Mouse (Mus musculus) neutrophil, adult 5-6 weeks (primary cell): ENCODE measurements around the gene Snx29. TPM values are rescaled to one million over a fixed set of nuclear protein-coding genes. Genes with fewer than 3 reads are reported as not detected.
A peak's percentile ranks its signal among the peaks of the same experiment; 100 is the strongest.
"Not testable (repeated sequence)": the region's sequence is repeated elsewhere in the genome, so short reads cannot be mapped to it uniquely, and the experiment has no call there.

ENCODE experiments used
- ATAC-seq: fragments of 151-379, 151-347 bp; 2 replicates; pipeline ENCODE4 v1.8.0; 2017; ENCODE audit warnings: mild to moderate bottlenecking, moderate TSS enrichment; ENCODE audit not compliant: insufficient number of reproducible peaks, poor library complexity, low FRiP score, severe bottlenecking; ENCODE audit errors: extremely low read depth
- total RNA-seq: library from RNA; stranded (forward); fragments of 200-1000 nt; gene quantifications from 2 replicates; pipeline ENCODE4 v1.2.3, GENCODE M21; 2017

The Snx29 gene
- 123 and 135 TPM in 2 replicates for total RNA-seq

DNA sequence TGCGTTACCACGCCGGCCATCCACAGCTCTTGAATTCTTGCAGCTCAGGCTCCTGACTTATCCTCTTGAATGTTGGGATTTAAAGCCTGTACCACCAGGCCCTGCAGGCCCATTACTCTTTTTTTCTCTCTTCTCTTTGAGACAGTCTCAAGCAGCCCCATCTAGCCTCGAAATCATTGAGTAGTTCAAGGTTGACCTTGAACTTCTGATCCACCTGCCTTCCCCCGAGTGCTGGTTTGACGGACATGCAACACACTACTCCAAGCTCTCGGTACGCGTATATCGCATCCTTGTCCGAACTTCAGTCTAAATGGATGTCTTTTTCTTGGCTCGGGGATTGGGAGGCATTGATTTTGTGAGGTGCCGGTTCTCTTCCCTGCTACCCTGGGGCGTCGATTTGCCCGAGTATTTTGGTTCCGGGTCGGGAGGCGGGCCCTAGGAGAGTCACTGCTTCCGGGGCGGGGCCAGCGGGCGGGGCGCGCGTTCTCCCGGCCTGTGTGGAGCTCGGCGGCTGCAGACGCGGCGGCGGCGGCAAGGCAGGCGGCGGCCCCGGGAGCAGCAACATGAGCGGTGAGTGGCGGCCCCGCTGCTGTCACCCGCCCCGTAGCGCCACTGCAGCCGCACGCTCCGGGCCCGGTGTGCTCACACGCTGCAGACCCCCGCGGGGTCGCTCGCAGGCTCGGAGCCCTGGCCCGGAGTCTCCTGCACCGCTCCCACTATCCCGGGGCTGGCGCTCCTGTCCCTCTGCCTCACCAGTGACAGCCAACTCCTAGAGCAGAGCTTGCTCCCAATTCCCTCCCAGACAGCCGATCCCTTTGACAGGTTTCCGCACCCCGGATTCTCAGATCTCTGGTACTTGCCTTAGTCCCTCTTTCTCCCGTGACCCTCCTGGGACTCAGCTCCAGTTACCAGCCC, at the start of gene Snx29:
Gene Snx29 (plus strand): TSS at position 500 of the 915 bp plus-strand sequence.
- ATAC-seq, result peak; percentile 91

DNA sequence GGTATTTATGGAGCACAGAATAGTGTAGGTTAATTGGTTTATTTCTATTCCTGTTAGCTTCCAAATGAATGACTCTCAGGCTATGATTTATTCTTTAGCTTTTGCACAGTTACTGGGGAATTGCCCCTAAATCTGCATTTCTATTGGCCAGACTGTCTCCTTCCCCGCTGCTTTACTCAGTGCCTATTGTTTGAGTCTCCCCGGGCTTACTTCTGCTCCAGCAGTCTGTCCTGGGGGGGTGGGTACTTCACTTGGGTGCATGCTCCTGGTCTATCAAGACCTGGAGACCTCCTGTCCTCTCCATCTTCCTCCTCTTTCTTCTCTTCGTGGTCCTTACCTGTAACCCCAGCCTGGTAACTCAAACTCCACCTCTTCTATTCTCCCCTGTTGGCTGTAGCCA, 45.8 kb upstream of the Snx29 start:
- no peak for ATAC-seq

DNA sequence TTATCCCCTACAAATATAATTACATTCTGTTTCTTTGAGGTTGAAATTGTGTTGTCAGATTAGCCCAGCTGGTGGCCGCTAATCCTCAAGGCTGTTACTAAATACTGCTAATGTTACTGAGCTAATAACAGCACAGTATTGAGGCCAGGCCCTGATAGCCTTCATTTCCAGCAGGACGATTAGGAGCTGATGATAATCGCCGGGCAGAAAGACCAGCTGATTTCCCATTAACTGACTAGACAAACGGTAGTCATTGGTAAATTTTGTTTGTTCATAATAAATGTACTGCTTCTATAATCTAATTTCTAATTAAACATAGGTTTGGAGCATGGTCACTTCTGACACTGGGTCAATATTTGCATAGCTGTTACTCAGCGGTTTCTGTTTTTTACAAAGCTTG, 43.9 kb upstream of the Snx29 start:
- no peak for ATAC-seq

GRCm38 (mm10) chr16:11282655-11283232, 40.0 kb upstream of the Snx29 start:
- no peak for ATAC-seq

- no peak for ATAC-seq
Observed at GRCm38 (mm10) chr16:11284881-11285280, 37.8 kb upstream of the Snx29 start.

DNA sequence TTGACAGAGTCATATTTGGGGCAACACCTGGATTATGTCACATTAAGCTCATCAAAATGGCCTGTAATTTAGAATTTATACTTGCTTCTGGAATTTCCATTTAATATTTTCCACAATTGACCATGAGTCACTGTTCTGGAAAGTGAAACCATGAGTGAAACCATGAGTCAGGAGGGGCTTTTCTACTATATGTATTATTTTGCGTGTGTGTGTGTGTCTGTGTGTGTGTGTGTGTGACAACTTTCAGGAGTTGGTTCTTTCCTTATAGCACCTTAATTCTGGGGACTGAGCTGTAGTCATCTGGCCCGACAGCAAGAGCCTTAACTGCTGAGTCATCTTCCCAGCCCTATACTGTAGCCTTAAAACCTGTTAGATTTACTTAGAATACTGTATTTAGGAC, 36.8 kb upstream of the Snx29 start:
- no peak for ATAC-seq

GRCm38 (mm10) chr16:11288873-11289272, 33.8 kb upstream of the Snx29 start:
- not testable (repeated sequence) for ATAC-seq

- not testable (repeated sequence) for ATAC-seq
Observed at GRCm38 (mm10) chr16:11295583-11295982, 27.1 kb upstream of the Snx29 start.

DNA sequence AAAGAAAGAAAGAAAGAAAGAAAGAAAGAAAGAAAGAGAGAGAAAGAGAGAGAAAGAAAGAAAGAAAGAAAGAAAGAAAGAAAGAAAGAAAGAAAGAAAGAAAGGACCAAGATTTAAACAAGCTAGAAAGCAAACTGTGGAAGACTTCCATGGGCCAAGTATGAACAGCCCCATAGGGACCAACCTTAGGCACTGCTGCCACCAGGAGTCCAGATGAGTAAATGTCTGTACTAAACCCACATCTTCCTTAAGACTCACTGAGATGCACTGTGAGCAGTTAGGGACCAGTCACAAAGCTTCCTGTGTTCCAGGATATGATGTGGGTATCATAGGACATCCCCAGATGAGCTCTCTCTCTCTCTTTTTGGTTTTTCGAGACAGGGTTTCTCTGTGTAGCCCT, 25.0 kb upstream of the Snx29 start:
- ATAC-seq, result not testable (repeated sequence)

DNA sequence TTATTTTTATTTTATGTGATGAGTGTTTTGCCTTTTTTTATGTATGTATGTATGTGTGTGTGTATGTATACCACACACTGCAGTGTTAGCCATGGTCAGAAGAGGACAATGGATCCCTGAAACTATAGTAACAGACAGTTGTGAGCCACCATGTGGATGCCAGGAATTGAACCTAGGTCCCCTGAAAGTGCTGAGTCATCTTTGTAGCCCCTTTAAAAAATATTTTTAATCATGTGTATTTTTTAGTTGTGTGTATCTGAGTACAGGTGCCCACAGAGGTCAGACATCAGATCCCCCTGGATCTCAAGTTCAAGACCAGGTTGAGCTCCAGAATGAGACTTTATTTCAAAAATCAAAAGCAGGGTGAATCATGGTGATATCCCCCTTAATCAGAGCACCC, 19.0 kb upstream of the Snx29 start:
- no peak for ATAC-seq

DNA sequence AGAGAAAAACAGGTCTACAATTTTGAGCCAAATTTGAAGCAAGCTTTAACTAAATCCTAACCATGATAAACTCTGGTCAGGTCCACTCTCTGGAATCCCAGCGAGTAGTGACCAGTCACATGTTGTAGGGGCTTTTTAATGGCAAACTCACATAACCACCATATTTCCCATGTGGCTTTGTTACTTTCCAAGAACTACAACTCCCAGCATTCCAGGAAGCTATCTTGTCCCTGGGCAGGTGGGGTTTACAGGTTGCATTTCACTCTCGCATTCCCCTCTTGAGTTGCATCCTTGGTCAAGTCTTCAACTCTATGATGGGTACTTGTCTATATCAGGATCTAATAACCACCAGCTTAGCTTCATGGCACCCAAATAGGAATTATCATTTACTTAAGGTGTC, 17.2 kb upstream of the Snx29 start:
- ATAC-seq, result no peak

DNA sequence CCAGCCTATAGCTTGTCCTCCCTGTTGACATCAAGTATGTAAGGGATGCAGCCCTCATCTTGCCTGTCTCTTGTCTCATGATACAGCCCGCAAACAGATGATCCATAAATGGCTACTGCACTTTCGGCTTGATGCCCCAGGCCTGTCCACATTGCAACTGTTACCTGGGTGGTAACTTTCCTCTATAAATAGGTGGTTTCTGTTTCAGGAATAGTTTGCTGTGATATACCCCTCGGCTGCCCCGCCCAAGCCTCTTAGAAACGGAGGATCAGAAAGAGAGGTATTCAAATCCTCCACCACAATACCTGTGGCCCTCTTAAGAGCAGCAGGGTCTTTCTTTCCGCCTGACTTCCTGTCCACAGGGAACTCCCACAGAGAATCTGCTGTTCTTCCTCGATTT, 9.2 kb upstream of the Snx29 start, which contains the start of gene Tnfrsf17:
Gene Tnfrsf17 (plus strand): TSS at position 301 of the 400 bp plus-strand sequence.
- no peak for ATAC-seq

DNA sequence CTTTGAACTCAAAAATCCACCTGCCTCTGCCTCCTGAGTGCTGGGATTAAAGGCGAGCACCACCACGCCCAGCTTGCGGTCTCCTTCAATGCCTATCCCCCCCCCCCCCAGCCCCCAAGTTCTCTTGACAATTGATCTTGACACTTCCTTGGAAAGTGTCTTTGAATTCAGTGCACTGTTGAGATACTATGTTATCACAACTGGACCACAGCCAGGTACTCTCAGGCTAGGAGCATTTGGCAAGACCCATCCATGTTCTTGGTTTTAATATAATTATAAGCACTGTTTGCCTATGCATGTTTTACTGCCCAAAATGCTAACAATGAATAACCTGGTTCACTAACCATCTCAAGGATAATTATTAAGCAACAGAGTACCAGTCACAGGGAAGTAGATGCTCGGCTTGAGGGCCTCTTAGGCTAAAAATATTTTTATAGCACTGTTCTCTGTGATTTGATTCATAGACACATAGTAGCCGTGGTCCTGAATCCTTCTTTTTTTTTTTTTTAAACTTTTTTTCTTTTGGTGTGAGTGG, 6.9 kb upstream of the Snx29 start:
- ATAC-seq, result no peak

DNA sequence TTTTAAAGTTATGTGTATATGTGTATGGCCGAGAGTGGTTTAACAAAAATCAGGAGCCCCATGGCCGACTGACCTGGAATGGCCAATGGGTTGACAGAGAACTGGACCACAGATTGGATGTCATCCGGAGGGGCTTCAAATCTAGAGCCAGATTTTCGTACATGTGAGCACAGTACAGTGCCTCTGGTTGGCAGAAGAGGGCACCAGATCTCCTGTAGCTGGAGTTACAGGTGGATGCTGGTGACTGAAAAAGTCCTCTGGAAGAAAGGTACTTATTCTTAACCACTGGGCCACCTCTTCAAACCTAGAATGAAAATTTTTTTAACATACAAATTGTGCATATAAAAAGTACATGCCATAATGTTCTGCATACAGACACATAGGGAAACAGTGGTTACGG, 6.0 kb upstream of the Snx29 start:
- no peak for ATAC-seq

GRCm38 (mm10) chr16:11317324-11317723, 5.4 kb upstream of the Snx29 start:
- ATAC-seq, result peak; percentile 52; the same call in 1 of the 2 replicates

DNA sequence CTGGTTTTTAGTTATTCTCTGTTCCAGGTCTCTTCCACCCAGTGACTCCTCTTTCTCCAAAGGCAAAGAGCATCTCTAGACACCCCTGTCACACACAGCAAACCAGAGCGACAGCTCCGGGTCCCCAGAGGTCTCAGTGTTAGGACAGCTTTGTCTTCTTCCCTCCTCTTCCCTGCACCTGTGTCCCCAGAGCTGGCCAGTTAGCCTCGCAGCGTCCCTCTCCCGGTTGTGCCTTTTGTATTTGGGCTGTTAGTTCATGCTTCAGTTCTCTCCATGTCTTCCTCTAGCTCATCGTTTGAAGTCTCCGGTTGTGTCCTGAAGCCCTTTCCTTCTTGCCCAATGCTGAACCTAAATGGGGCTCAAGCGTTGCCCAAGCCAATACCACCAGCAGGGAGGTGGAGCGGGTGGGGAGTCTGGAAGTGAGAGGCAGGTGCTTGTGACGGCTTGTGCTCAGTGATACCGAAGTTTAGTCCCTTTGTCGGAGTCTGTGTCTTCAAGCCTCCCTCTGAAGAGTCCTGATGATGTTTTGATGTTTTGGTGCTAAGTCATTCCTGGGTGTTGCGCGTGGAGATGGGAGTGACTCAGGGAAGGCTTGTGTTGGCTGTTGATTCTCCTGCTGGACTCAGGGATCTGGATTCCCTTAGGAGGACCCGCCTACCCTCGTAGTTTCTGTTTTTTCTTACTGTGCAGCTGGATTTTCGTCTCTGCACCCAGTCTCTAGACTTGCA, 780 bp downstream of the Snx29 start:
- ATAC-seq, result 0 out of 2 replicates have a peak, but pooled peaks have one; percentile 20

GRCm38 (mm10) chr16:11330081-11330800, 7.5 kb downstream of the Snx29 start:
- no peak for ATAC-seq

DNA sequence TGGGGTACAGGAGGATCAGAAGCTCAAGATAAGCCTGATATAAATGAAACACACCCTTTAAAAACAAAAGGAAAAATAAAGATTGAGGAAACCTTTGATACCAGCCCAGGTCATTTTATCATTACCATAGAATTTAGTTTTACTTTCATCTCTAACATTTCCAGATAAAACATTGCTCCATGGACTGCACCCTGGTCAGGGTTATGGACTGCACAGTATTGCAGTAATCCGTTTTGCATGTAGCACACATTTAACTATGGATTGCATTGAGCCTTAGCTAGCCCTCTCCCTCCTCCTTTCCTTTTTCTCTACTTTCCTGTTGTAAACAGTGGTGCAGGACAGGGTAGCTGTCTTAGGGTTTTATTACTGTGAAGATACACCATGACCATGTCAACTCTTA, 8.3 kb downstream of the Snx29 start:
- no peak for ATAC-seq
